Mouse (Mus musculus): ENCODE measurements at regions not wholly inside any gene's neighbourhood (a gene's known extent, or its start where the extent isn't known, plus 50 kb on each side); places are given as distances from the start of the nearest gene placed in this dataset.
A peak's percentile ranks its signal among the peaks of the same experiment; 100 is the strongest.

GRCm38 (mm10) chr6:122394160-122394559 lies 53.8 kb upstream of the Phc1 start:
- peak; percentile 89 for DNase-seq

- peak; percentile 84 for DNase-seq
Observed at GRCm38 (mm10) chr6:122393231-122393881, 53.0 kb upstream of the Phc1 start.

- peak; percentile 88 for DNase-seq
Observed at GRCm38 (mm10) chr6:122391725-122392667, 51.6 kb upstream of the Phc1 start.

- peak; percentile 67 for DNase-seq
Observed at GRCm38 (mm10) chr6:122391126-122391525, 50.8 kb upstream of the Phc1 start.

- DNase-seq = peak; percentile 84
Observed at GRCm38 (mm10) chr6:122390720-122391119, 50.4 kb upstream of the Phc1 start.

Data from liver (tissue).